Mouse (Mus musculus) G1E (cell line): ENCODE data around the gene Fkbp14.

Source experiments
- CTCF ChIP-seq: IDR thresholded peaks from 2 replicates; pipeline ENCODE4 v1.5.1; 2012; ENCODE audit warnings: low read depth, low read length, inconsistent platforms, mixed read lengths
- GATA1 ChIP-seq: IDR thresholded peaks from 2 replicates; pipeline ENCODE4 v1.6.1; 2012; ENCODE audit warnings: borderline replicate concordance, low read length, inconsistent platforms, mixed read lengths
- POLR2AphosphoS5 ChIP-seq: IDR thresholded peaks from 2 replicates; pipeline ENCODE4 v1.6.1; 2012; ENCODE audit warnings: low read depth, low read length, inconsistent platforms; ENCODE audit not compliant: insufficient replicate concordance
- TAL1 ChIP-seq: conservative IDR thresholded peaks from 2 replicates; pipeline ENCODE4 v1.6.1; 2012; ENCODE audit warnings: low read depth, low read length, inconsistent platforms, mixed read lengths

GRCm38 (mm10) chr6:54531048-54531481 lies 66.0 kb downstream of the Fkbp14 start:
- no peak for TF ChIP-seq GATA1
- no peak for TF ChIP-seq CTCF
- no peak for TF ChIP-seq TAL1
- TF ChIP-seq POLR2AphosphoS5: no peak
